Mouse (Mus musculus): ENCODE measurements around the gene Derl3.

The Derl3 gene

DNA sequence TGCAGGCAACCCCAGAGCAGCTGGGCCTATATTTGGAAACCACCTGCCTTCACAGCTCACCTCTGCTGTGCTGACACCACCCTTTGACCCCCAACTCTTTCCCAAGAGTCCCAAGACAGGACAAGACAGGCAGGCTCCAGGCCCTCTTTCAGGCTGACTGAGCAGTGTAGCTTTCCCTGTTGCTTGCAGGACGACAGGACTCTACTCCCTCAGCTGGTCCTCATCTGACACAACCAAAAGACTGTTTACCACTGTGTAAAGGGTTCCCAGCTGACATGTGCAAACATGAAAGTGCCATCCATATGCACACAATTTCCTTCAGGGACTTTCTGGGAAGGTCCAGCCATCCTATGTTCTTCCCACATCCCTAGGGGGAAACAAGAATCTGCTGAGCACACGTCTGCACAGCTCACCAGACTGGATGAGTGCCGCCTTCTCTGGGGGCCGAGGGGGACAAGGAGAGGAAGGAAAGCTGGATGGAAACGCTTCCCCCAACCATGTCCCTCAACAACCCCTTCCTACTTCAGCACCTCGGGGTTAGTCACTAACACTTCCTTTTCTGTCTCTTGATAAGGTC, 19.9 kb downstream of the Derl3 start:
- no peak for DNase-seq (ENCODE audit: low spot score in 2 of 2)

DNA sequence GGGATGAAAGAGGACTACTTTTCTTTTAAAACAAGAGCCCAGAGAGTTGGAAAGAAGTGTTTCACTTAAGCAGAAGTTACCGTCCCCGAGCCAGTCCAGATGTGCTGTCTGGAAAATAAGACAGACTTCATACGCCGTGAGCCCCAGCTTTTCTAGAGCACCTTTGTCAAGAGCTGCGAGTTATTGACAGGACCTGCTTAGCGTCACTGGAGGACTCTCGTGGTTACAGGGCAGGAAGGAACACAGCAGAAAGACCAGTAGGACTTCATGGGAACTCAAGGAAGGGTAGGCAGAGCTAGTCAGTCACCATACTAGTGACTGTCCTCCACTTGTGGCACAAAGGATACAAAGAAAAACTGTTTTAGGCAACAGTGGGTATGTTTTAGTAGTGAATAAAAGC, 22.3 kb downstream of the Derl3 start:
- no peak for DNase-seq (ENCODE audit: low spot score in 2 of 2)

- DNase-seq (ENCODE audit: low spot score in 2 of 2): no peak
Measured at GRCm38 (mm10) chr10:75916840-75917239, 23.6 kb downstream of the Derl3 start.

DNA sequence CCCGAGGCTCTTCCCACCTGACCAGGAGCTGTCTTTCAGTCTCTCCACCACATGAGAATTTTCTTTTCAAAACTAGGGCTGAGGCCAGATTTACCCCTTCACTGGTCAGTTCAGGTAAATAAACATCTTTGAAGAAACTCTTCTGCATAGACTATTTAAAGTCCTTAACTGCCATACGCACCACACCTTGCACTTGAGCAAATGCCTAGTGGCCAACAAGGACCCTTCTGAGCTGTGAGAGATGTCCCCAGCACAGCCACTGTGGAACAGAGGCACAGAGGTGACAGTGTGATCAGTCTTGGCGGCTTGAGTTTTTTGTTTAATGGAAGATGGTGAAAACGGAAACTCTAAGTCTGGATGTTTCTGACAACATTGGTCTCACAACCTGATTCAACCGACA, 25.8 kb downstream of the Derl3 start:
- no peak for DNase-seq (ENCODE audit: low spot score in 2 of 2)

- peak; percentile 94 for DNase-seq (ENCODE audit: low spot score in 2 of 2)
Measured at GRCm38 (mm10) chr10:75921026-75921725, 28.0 kb downstream of the Derl3 start, which contains the start of gene Smarcb1. Gene Smarcb1, minus strand, starts transcription at chr10:75921617.

DNA sequence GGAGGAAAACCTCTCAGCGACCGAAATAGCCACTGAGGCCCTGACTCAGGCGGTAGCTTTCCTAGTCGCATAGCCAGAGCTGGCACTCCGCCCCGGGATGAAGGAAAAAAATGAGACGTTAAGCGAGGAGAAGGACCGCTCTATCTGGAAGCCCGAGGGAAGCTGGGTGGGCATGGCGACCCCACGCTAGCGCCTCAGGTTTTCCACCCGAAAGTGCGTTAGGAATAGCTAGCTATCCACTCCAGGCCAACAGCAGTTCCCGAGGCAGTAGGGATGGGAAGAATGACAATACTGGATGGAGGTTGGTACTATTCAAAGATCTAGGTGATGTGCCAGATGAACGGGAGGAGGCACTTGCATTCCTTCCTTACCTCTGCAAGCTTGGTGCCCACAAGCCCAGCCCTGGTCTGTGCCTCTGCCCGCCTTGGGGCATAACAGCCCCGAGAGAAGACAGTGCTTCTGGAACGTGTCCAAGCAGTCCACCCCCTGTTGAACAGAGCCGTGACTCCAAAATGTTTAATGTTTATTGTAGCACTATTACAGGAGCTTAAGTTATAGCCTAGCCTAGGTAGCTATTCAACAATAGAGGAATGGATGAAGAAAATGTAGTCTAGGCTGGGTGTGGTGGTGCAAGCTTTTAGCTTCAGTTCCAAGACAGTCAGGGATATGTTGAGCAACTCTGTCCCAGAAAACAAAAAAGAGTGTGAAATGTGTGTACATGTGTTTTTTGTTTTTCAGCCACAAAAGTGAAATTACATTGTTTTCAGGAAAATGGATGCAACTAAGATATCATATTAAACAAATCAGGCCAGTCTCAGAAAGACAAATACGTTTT, 28.7 kb downstream of the Derl3 start:
- DNase-seq (ENCODE audit: low spot score in 2 of 2): no peak

DNA sequence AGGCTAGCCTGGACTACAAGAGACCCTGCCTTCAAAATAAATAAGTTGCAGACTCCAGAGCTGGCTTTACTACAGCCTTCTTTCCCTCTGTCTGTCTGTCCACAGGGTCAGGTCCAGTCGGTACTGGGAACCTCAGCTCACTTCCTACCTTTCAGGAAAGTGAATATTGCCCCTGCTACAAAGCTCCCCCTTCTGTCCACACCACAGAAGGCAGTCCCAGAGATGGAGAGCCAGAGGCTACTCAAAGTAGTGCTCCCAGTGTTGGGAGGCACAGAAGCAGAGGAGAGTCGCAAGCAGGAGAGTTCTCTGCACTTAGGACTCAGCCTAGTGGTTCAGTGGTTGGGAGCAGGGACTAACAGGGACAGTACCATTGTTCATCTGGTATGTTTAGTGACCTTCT, 31.1 kb downstream of the Derl3 start:
- DNase-seq (ENCODE audit: low spot score in 2 of 2): no peak

GRCm38 (mm10) chr10:75926396-75926795, 33.2 kb downstream of the Derl3 start:
- no peak for DNase-seq (ENCODE audit: low spot score in 2 of 2)

DNA sequence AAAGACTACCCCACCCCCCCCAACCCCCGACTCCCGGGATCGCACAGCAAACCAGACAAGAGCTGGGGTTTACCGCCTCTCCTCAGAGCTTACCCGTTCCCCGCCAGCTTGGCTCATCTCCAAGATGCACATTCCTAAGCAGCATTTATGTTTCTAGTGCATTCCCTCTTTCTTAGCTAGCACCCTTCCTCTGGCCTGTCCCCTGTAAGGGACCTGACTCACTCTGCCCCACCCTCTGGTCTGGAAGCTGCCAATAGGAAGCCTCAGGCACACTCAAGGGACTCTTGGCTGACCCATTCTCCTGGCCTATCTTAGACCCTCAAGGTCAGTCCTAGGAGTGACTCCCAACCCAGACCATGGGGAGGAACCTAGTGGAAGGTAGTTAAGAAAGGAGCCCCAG, 37.1 kb downstream of the Derl3 start:
- no peak for DNase-seq (ENCODE audit: low spot score in 2 of 2)

DNA sequence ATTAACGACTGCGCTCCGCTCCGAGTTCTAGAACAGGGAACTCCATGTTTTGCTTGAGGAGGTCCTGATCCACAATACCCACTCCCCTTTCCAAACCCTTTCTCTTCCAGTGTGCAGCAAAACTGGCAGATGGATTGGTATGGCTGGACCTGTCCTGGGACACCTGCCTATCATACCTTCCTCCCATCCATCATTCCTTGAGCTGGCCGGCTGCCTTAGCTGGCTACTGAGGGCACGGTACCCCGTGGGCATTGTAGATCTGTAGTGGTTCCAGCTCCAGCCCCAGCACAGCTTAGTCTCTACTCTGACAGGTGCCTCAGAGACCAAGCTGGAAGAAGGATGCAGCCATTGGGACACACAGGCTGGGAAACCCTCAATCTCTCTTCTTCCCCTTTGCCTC, 38.1 kb downstream of the Derl3 start:
- DNase-seq (ENCODE audit: low spot score in 2 of 2): no peak

GRCm38 (mm10) chr10:75932081-75932678, 39.0 kb downstream of the Derl3 start:
- DNase-seq (ENCODE audit: low spot score in 2 of 2): no peak

- no peak for DNase-seq (ENCODE audit: low spot score in 2 of 2)
Measured at GRCm38 (mm10) chr10:75932891-75933290, 39.7 kb downstream of the Derl3 start, which contains the start of gene Chchd10. Gene Chchd10, plus strand, starts transcription at chr10:75933130.

DNA sequence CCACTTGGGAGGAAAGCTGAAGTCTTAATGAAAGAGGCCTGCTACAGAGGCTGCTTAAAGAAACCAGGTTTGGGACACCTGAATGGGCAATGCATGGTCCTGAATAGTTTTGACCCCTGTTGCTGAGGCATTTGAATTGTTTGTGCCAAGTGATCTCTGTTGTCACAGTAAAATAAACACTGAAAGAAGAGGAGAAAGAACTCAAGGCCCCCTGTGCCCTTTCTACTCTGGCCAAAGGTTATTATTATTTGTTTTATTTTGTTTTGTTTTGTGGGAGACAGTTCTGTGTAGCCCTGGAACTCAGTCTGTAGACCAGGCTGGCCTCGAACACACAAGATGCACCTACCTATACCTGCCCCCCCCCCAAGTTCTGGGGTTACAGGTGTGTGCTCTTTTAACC, 41.8 kb downstream of the Derl3 start:
- no peak for DNase-seq (ENCODE audit: low spot score in 2 of 2)

GRCm38 (mm10) chr10:75935680-75936541, 42.7 kb downstream of the Derl3 start, which contains the start of gene Mmp11:
Gene Mmp11, minus strand, starts transcription at chr10:75936496.
- peak; percentile 68 for DNase-seq (ENCODE audit: low spot score in 2 of 2)

DNA sequence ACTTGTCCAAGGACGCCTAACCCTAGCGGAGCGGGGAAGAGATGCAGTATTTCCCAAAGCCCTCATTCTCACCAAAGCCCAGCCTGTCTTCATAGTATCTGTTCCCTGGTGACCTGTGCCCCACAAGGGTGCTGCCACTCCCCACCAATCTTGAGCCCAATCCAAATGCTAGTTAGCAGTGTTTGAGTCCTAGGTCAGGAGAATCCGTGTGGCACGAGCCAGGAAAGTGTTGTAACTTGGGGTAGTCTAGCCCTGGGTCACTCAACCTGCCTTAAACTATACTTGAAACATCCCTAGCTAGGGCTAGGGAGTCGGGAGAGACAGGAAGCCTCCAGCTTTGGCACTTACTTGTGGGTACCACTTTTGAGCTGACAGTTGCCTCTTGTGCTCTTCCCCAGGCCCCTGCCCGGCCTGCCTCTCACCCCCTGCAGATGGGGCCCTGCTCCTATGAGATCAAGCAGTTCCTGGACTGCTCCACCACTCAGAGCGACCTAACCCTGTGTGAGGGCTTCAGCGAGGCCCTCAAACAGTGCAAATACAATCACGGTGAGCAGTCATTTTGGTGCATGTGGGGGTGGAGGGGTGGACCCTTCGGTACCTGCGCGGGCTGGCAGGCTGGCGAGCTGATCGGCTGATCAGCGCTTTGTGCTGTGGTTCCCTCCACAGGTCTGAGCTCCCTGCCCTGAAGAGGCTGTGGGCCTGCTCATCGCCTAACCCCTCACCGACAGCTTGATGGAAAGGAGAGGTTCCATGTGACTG, 43.9 kb downstream of the Derl3 start:
- no peak for DNase-seq (ENCODE audit: low spot score in 2 of 2)

- DNase-seq (ENCODE audit: low spot score in 2 of 2): no peak
Measured at GRCm38 (mm10) chr10:75937851-75938643, 44.8 kb downstream of the Derl3 start.

DNA sequence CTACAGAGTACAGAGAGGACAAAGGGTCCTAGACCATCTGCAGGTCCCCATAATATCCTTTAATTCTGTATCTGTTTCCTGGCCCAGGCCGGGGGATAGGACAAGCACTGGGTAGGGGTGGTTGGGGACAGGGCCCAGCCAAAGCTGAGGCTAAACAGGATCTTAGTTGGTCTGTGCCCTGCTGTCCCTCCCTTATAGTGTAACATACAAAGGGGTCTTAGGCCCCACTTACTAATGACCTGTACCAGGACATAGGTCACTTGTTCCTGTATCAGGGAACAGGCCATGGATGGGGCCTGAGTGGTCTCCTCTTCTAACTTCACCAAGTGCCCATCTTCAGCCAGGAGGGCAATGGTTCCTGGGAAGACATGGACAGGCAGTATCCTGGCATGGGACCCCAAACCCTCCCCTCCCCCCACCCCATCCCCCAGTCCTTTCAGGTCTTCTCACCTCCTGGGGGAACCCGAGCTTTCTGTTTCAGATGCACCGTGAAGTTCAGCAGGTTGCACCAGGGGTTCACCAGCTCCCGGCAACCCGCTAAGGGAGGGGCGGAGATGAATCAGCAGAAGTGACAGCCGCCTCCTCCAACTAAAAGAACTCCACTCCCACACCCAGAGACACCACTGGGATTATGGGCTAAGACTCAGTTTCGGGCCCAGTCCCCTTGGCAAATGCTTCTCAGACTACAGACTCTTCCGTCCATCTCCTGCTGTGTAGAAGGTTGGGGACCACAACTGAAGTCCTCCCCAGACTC, 46.4 kb downstream of the Derl3 start:
- DNase-seq (ENCODE audit: low spot score in 2 of 2): peak in 1 of 2 experiments; percentile 45

- no peak for DNase-seq (ENCODE audit: low spot score in 2 of 2)
Measured at GRCm38 (mm10) chr10:75940520-75940919, 47.3 kb downstream of the Derl3 start, which contains the start of gene Gm867. Gene Gm867, minus strand, starts transcription at chr10:75940672.
